In genomic region chr6:88384420-88385053, GRCm38 (mm10) we compare ENCODE assay signal across 15 mouse cellular contexts.
DNase-seq lines count a peak whose midpoint lies in the region; ATAC-seq and TF ChIP-seq lines count a peak whose summit lies in the region.
"Had no signal": no experiment of that assay in that cellular context is flagged by ENCODE, and none has a peak within 500 bp of the region (broad histone marks: within the 10 kb centered on the region; RNA-seq: fewer than 3 reads in every experiment).

No protein-coding gene starts in this region.

- intact Hi-C loops in gastrocnemius, adult 2 months (cut with DNase I) = no loop called here

- no peaks in the 10 kb centered on the region for H3K27me3 ChIP-seq in kidney, embryonic 15.5 days
- no peaks in the 10 kb centered on the region for H3K27me3 ChIP-seq in kidney, embryonic 16.5 days (ENCODE audit: insufficient read depth, low read length)
- H3K27me3 ChIP-seq in intestine, embryonic 16.5 days (replicated peaks; ENCODE audit: control insufficient read depth, insufficient read depth, low read length) = no peaks in the 10 kb centered on the region
- H3K27me3 ChIP-seq in stomach, embryonic 14.5 days (ENCODE audit: control insufficient read depth, insufficient read depth, low read length) = no peaks in the 10 kb centered on the region

- peak overlapping the region; percentile 45; the same call in 1 of the 2 replicates for H3K27ac ChIP-seq in kidney, embryonic 15.5 days
- H3K27ac ChIP-seq in kidney, embryonic 16.5 days (ENCODE audit: low read length) = no peak overlapping the region
- peak overlapping the region; percentile 63 for H3K27ac ChIP-seq in intestine, embryonic 16.5 days (ENCODE audit: low read length)
- H3K27ac ChIP-seq in stomach, embryonic 14.5 days (ENCODE audit: low read length) = peak overlapping the region; percentile 89
- H3K27ac ChIP-seq in gastrocnemius, adult 2 months = no peak overlapping the region

- 62% methylated on average over 8 of the region's 8 CpGs for WGBS in kidney, embryonic 15.5 days
- WGBS in kidney, embryonic 16.5 days = 66% methylated on average over 8 of the region's 8 CpGs
- WGBS in intestine, embryonic 16.5 days = 59% methylated on average over 8 of the region's 8 CpGs
- WGBS in stomach, embryonic 14.5 days = 56% methylated on average over 8 of the region's 8 CpGs

- no peak for TF ChIP-seq CTCF in gastrocnemius, adult 2 months (IDR thresholded peaks at IDR 0.05)

- no peak for ATAC-seq in kidney, embryonic 15.5 days (replicated peaks; ENCODE audit: low FRiP score)
- ATAC-seq in kidney, embryonic 16.5 days (ENCODE audit: low FRiP score, low TSS enrichment) = no peak
- ATAC-seq in intestine, embryonic 16.5 days = peak; percentile 26
- ATAC-seq in stomach, embryonic 14.5 days (ENCODE audit: insufficient number of reproducible peaks, insufficient read depth, low FRiP score, low read depth) = no peak
- ATAC-seq: liver, postnatal 0 days had no signal

- H3K4me2 ChIP-seq in kidney, embryonic 15.5 days = no peak overlapping the region
- no peak overlapping the region for H3K4me2 ChIP-seq in kidney, embryonic 16.5 days (replicated peaks; ENCODE audit: low read depth, low read length)
- H3K4me2 ChIP-seq in intestine, embryonic 16.5 days (ENCODE audit: low read depth, low read length) = 0 out of 2 replicates have a peak overlapping the region, but pooled peaks have one; percentile 14
- H3K4me2 ChIP-seq in stomach, embryonic 14.5 days (replicated peaks; ENCODE audit: low read depth, low read length) = no peak overlapping the region

- peak; percentile 32 for DNase-seq in embryo, embryonic 10 days (ENCODE audit: low spot score)
- DNase-seq in embryo, embryonic 9.5 days (ENCODE audit: extremely low spot score) = no peak
- DNase-seq in gastrocnemius, adult 8-10 months (ENCODE audit: low spot score in 2 of 2) = no peak
- DNase-seq in gastrocnemius, adult 2 months = no peak
- DNase-seq: adrenal gland, adult 2 months; cerebellum, postnatal 10 days; gastrocnemius, postnatal 10 days; heart, postnatal 10 days; kidney, adult 11 months; liver, postnatal 0 days; right cerebral cortex, postnatal 25 days had no signal

- H3K4me1 ChIP-seq in kidney, embryonic 15.5 days = peaks cover 32% of the 10 kb centered on the region
- H3K4me1 ChIP-seq in kidney, embryonic 16.5 days (ENCODE audit: insufficient read depth, low read length) = peaks cover 9% of the 10 kb centered on the region
- peaks cover 14% of the 10 kb centered on the region for H3K4me1 ChIP-seq in intestine, embryonic 16.5 days (ENCODE audit: control insufficient read depth, insufficient read depth, low read length)
- H3K4me1 ChIP-seq in stomach, embryonic 14.5 days (ENCODE audit: control insufficient read depth, insufficient read depth, low read length) = peaks cover 17% of the 10 kb centered on the region

- H3K9ac ChIP-seq in kidney, embryonic 15.5 days = no peak overlapping the region
- no peak overlapping the region for H3K9ac ChIP-seq in kidney, embryonic 16.5 days (replicated peaks; ENCODE audit: low read length)
- no peak overlapping the region for H3K9ac ChIP-seq in intestine, embryonic 16.5 days (ENCODE audit: low read depth, low read length)
- H3K9ac ChIP-seq in stomach, embryonic 14.5 days (replicated peaks; ENCODE audit: low read depth, low read length) = no peak overlapping the region
- H3K9ac ChIP-seq: liver, postnatal 0 days had no signal

- H3K9me3 ChIP-seq in kidney, embryonic 15.5 days (replicated peaks) = no peaks in the 10 kb centered on the region
- no peaks in the 10 kb centered on the region for H3K9me3 ChIP-seq in kidney, embryonic 16.5 days (ENCODE audit: low read length)
- no peaks in the 10 kb centered on the region for H3K9me3 ChIP-seq in intestine, embryonic 16.5 days (ENCODE audit: control insufficient read depth, low read length)
- H3K9me3 ChIP-seq in stomach, embryonic 14.5 days (ENCODE audit: control insufficient read depth, low read depth, low read length) = no peaks in the 10 kb centered on the region

- no peaks in the 10 kb centered on the region for H3K36me3 ChIP-seq in kidney, embryonic 15.5 days
- H3K36me3 ChIP-seq in kidney, embryonic 16.5 days (ENCODE audit: insufficient read depth, low read length) = no peaks in the 10 kb centered on the region
- no peaks in the 10 kb centered on the region for H3K36me3 ChIP-seq in intestine, embryonic 16.5 days (ENCODE audit: control insufficient read depth, insufficient read depth, low read length)
- no peaks in the 10 kb centered on the region for H3K36me3 ChIP-seq in stomach, embryonic 14.5 days (ENCODE audit: control insufficient read depth, insufficient read depth, low read length)

- no peak overlapping the region for H3K4me3 ChIP-seq in kidney, embryonic 15.5 days (replicated peaks)
- no peak overlapping the region for H3K4me3 ChIP-seq in kidney, embryonic 16.5 days (ENCODE audit: low read length)
- no peak overlapping the region for H3K4me3 ChIP-seq in intestine, embryonic 16.5 days (ENCODE audit: low read length)
- no peak overlapping the region for H3K4me3 ChIP-seq in stomach, embryonic 14.5 days (ENCODE audit: low read depth, low read length)
- H3K4me3 ChIP-seq in gastrocnemius, adult 2 months = no peak overlapping the region

Comparison
In these comparisons a context has a peak if more than half of its experiments do, and no peak if none do; other contexts are left out.
1. H3K27ac ChIP-seq: peak in kidney, embryonic 15.5 days (single experiment), intestine, embryonic 16.5 days (single experiment) and stomach, embryonic 14.5 days (single experiment); none in kidney, embryonic 16.5 days (single experiment) and gastrocnemius, adult 2 months (single experiment).